Mouse (Mus musculus): ENCODE data around the gene Fuom. TPM values are rescaled to one million over a fixed set of nuclear protein-coding genes. Genes with fewer than 3 reads are reported as not detected.
A peak's percentile ranks its signal among the peaks of the same experiment; 100 is the strongest.

Fuom gene
- polyA plus RNA-seq, 1 experiment: 161 TPM

DNA sequence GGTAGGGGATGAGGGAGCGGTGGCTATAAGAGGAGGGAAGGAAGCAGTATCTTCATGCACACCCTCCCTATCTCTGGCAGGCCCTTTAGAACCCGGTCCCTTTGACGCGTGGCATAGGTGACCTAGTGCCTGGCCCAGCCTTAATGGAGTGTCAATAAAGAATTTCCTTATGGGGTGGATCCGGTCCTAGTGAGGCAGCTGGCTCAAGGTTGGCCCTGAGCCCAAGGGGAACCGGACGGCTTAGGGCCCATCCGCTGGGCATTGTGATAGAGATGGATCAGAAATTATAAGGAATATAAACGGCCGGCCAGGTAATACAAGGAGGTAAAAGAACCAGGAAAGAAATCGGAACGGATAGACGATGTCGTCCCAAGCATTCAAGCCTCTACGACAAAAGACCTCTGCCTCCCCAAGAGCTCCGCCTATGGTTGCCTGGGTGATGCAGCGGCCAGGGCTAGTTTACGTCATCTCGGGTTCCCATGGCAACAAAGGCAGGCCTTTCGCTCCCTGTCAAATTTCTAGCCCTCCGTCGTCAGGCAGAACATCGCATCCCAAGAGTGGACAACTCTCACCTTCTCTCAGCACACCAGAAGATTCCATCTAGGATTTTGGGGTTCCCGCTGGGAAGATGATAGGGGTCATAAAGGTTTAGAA is 21.6 kb downstream of the Fuom start:
- peak; percentile 75 for DNase-seq
- TF ChIP-seq CTCF (conservative IDR thresholded peaks at IDR 0.05; ENCODE audit: insufficient read depth, insufficient read length, low read depth, low read length) (no peak), POLR2A (IDR thresholded peaks at IDR 0.05; ENCODE audit: low read depth, low read length) (no peak)
- no peak overlapping the region for H3K27ac ChIP-seq (ENCODE audit: insufficient read depth, low read depth, low read length)
- H3K36me3 ChIP-seq (ENCODE audit: control insufficient read depth, insufficient read depth, low read length): no peaks in the 10 kb centered on the region
- H3K4me1 ChIP-seq (ENCODE audit: control insufficient read depth, insufficient read depth, low read length): no peaks in the 10 kb centered on the region
- H3K27me3 ChIP-seq (replicated peaks; ENCODE audit: control insufficient read depth, insufficient read depth, low read length): no peaks in the 10 kb centered on the region
- no peak overlapping the region for H3K4me3 ChIP-seq (ENCODE audit: insufficient read depth, low read depth, low read length)
- WGBS: 6% methylated on average over 24 of the region's 24 CpGs

DNA sequence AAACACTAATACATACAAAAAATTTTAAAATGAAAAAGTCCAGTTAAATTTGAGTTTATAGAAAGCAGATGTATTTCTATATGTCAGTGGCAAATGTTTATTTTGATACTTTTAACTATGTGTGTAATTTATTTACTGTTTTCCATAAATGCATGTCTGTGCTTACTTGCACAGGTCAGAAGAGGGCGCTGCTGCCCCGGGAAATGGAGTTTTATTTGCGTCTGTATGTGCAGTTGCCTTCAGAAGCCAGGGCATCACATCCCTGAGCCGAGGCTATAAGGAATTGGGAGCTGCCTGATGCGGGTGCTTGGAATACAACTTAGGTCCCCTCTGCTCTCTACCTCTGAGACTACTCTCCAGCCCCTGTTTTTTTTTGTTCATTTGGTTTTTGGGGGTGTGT is 23.5 kb downstream of the Fuom start:
- DNase-seq: peak; percentile 73
- no peaks in the 10 kb centered on the region for H3K4me1 ChIP-seq (ENCODE audit: control insufficient read depth, insufficient read depth, low read length)
- TF ChIP-seq CTCF (conservative IDR thresholded peaks at IDR 0.05; ENCODE audit: insufficient read depth, insufficient read length, low read depth, low read length) (peak; percentile 94), POLR2A (IDR thresholded peaks at IDR 0.05; ENCODE audit: low read depth, low read length) (no peak)
- no peaks in the 10 kb centered on the region for H3K27me3 ChIP-seq (replicated peaks; ENCODE audit: control insufficient read depth, insufficient read depth, low read length)
- no peak overlapping the region for H3K27ac ChIP-seq (ENCODE audit: insufficient read depth, low read depth, low read length)
- 7% methylated on average over 5 of the region's 5 CpGs for WGBS
- no peak overlapping the region for H3K4me3 ChIP-seq (ENCODE audit: insufficient read depth, low read depth, low read length)
- H3K36me3 ChIP-seq (ENCODE audit: control insufficient read depth, insufficient read depth, low read length): no peaks in the 10 kb centered on the region

- H3K36me3 ChIP-seq (ENCODE audit: control insufficient read depth, insufficient read depth, low read length): no peaks in the 10 kb centered on the region
- WGBS: 68% methylated on average over 6 of the region's 6 CpGs
- H3K27ac ChIP-seq (ENCODE audit: insufficient read depth, low read depth, low read length): no peak overlapping the region
- no peak overlapping the region for H3K4me3 ChIP-seq (ENCODE audit: insufficient read depth, low read depth, low read length)
- H3K4me1 ChIP-seq (ENCODE audit: control insufficient read depth, insufficient read depth, low read length): no peaks in the 10 kb centered on the region
- H3K27me3 ChIP-seq (replicated peaks; ENCODE audit: control insufficient read depth, insufficient read depth, low read length): no peaks in the 10 kb centered on the region
- TF ChIP-seq POLR2A (IDR thresholded peaks at IDR 0.05; ENCODE audit: low read depth, low read length) (no peak), CTCF (conservative IDR thresholded peaks at IDR 0.05; ENCODE audit: insufficient read depth, insufficient read length, low read depth, low read length) (no peak)
- DNase-seq: no peak
These were observed 24.5 kb downstream of the Fuom start for GRCm38 (mm10) chr7:140077698-140078097.

DNA sequence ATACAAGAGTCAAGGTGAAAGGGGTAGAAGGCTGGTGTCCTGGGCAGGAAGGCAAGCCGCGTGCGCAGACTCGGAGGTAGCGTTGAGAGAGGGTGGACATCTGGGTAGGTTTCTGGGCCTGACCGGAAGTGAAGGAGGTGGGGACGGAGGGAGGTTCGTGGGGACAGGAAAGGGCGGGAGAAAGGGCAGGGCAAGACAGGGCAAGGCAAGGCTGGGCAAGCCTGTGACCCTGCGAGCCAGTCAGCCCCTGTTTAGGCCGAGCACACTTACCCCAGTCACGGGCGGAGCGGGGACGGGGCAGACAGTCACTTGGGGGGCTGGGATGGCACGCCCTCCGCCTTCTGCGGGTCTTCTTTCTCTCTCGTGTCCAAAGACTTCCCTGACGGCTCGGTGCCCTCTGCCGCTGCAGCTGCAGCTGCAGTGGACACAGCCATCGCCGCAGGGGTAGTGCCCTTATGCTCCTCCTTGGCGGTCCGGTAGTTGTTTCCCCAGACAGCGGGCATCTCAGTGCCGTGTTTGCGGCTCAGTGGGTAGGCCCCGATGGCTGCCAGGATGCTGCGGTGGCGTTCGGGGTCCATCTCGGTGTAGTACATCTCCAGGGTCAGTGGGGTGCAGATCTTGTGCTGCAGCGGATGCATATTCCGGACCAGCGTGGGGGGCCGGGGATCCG is 32.1 kb downstream of the Fuom start:
- Histone ChIP-seq H3K27me3 (replicated peaks; ENCODE audit: control insufficient read depth, insufficient read depth, low read length) (no peaks in the 10 kb centered on the region), H3K36me3 (ENCODE audit: control insufficient read depth, insufficient read depth, low read length) (no peaks in the 10 kb centered on the region), H3K4me1 (ENCODE audit: control insufficient read depth, insufficient read depth, low read length) (no peaks in the 10 kb centered on the region), H3K4me3 (ENCODE audit: insufficient read depth, low read depth, low read length) (peak overlapping the region; percentile 34), H3K27ac (ENCODE audit: insufficient read depth, low read depth, low read length) (no peak overlapping the region)
- 47% methylated on average over 39 of the region's 39 CpGs for WGBS
- TF ChIP-seq CTCF (conservative IDR thresholded peaks at IDR 0.05; ENCODE audit: insufficient read depth, insufficient read length, low read depth, low read length): no peak
- TF ChIP-seq POLR2A (IDR thresholded peaks at IDR 0.05; ENCODE audit: low read depth, low read length): no peak
- DNase-seq: no peak

GRCm38 (mm10) chr7:140067397-140067796 is 34.8 kb downstream of the Fuom start:
- Histone ChIP-seq H3K27me3 (replicated peaks; ENCODE audit: control insufficient read depth, insufficient read depth, low read length) (no peaks in the 10 kb centered on the region), H3K4me3 (ENCODE audit: insufficient read depth, low read depth, low read length) (no peak overlapping the region), H3K27ac (ENCODE audit: insufficient read depth, low read depth, low read length) (no peak overlapping the region), H3K4me1 (ENCODE audit: control insufficient read depth, insufficient read depth, low read length) (no peaks in the 10 kb centered on the region), H3K36me3 (ENCODE audit: control insufficient read depth, insufficient read depth, low read length) (no peaks in the 10 kb centered on the region)
- no peak for DNase-seq
- 50% methylated on average over 6 of the region's 6 CpGs for WGBS
- TF ChIP-seq POLR2A (IDR thresholded peaks at IDR 0.05; ENCODE audit: low read depth, low read length) (no peak), CTCF (conservative IDR thresholded peaks at IDR 0.05; ENCODE audit: insufficient read depth, insufficient read length, low read depth, low read length) (no peak)

- 0 out of 2 replicates have a peak, but pooled peaks cover 1% of the 10 kb centered on the region for H3K27me3 ChIP-seq (replicated peaks; ENCODE audit: control insufficient read depth, insufficient read depth, low read length)
- no peaks in the 10 kb centered on the region for H3K36me3 ChIP-seq (ENCODE audit: control insufficient read depth, insufficient read depth, low read length)
- no peak overlapping the region for H3K27ac ChIP-seq (ENCODE audit: insufficient read depth, low read depth, low read length)
- DNase-seq: peak; percentile 65
- whole genome bisulfite sequencing: 22% methylated on average over 7 of the region's 7 CpGs
- no peak for TF ChIP-seq POLR2A (IDR thresholded peaks at IDR 0.05; ENCODE audit: low read depth, low read length)
- peak; percentile 80 for TF ChIP-seq CTCF (conservative IDR thresholded peaks at IDR 0.05; ENCODE audit: insufficient read depth, insufficient read length, low read depth, low read length)
- H3K4me1 ChIP-seq (ENCODE audit: control insufficient read depth, insufficient read depth, low read length): no peaks in the 10 kb centered on the region; the same call in 1 of the 2 replicates
- no peak overlapping the region for H3K4me3 ChIP-seq (ENCODE audit: insufficient read depth, low read depth, low read length)
These were observed 39.1 kb downstream of the Fuom start for GRCm38 (mm10) chr7:140063092-140063491.

DNA sequence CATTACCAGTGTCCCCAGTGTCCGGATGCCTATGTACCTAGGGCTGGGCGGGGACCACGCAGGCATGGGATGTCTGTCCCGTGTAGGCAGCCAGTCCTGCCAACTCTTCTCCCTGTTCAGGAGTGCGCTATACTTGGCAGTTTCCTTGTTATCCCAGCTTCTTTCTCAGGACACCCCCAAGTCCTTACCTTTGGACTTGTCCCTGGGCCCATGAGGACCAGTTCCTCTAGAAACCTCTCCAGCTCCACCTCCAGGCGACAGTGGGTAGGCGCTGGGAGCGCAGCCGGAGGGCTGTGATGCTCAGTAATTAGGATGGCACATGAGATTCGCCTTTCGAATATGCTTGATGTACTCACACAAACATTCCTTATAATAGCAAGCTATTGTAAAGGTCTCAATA is 39.9 kb downstream of the Fuom start:
- Histone ChIP-seq H3K36me3 (ENCODE audit: control insufficient read depth, insufficient read depth, low read length) (no peaks in the 10 kb centered on the region), H3K4me3 (ENCODE audit: insufficient read depth, low read depth, low read length) (no peak overlapping the region), H3K27me3 (replicated peaks; ENCODE audit: control insufficient read depth, insufficient read depth, low read length) (0 out of 2 replicates have a peak, but pooled peaks cover 3% of the 10 kb centered on the region), H3K4me1 (ENCODE audit: control insufficient read depth, insufficient read depth, low read length) (no peaks in the 10 kb centered on the region; the same call in 1 of the 2 replicates), H3K27ac (ENCODE audit: insufficient read depth, low read depth, low read length) (no peak overlapping the region)
- peak; percentile 27 for DNase-seq
- TF ChIP-seq POLR2A (IDR thresholded peaks at IDR 0.05; ENCODE audit: low read depth, low read length) (no peak), CTCF (conservative IDR thresholded peaks at IDR 0.05; ENCODE audit: insufficient read depth, insufficient read length, low read depth, low read length) (peak; percentile 34)
- 21% methylated on average over 11 of the region's 11 CpGs for WGBS
